Mouse (Mus musculus) stomach, embryonic 14.5 days (tissue): ENCODE measurements at regions not wholly inside any gene's neighbourhood (a gene's known extent, or its start where the extent isn't known, plus 50 kb on each side); places are given as distances from the start of the nearest gene placed in this dataset. TPM values are rescaled to one million over a fixed set of nuclear protein-coding genes. Genes with fewer than 3 reads are reported as not detected.

Source experiments
- microRNA-seq: library from miRNA; unstranded; fragments of <30 nt; microRNA quantifications from one replicate; pipeline ENCODE4, GENCODE M21; 2016

Small RNA genes in the stretch of these regions (microRNA-seq; reads per million reads assigned to microRNA genes)
- gene Gm22030: not detected
